Mouse (Mus musculus) ES-Bruce4 (cell line): ENCODE results near the gene Spint3.

ENCODE experiments used
- CTCF ChIP-seq: IDR thresholded peaks from one replicate; pipeline ENCODE4 v1.8.1; 2011; ENCODE audit warnings: low read depth, low read length
- EP300 ChIP-seq: IDR thresholded peaks from 2 replicates; pipeline ENCODE4 v1.6.1; 2011; ENCODE audit warnings: low read depth, low read length; ENCODE audit not compliant: insufficient read depth
- POLR2A ChIP-seq: IDR thresholded peaks from one replicate; pipeline ENCODE4 v1.8.1; 2011; ENCODE audit warnings: low read length; ENCODE audit not compliant: insufficient read depth

GRCm38 (mm10) chr2:164550895-164551269 lies 22.4 kb downstream of the Spint3 start:
- TF ChIP-seq CTCF: no peak
- no peak for TF ChIP-seq POLR2A
- TF ChIP-seq EP300: no peak
